Mouse (Mus musculus) CH12.LX (cell line): ENCODE measurements around the gene Zfp708. TPM values are rescaled to one million over a fixed set of nuclear protein-coding genes. Genes with fewer than 3 reads are reported as not detected.
A peak's percentile ranks its signal among the peaks of the same experiment; 100 is the strongest.

Source experiments
- DNase-seq: peaks from one replicate; pipeline ENCODE4 v3.0.0-alpha.2; 2013; ENCODE audit errors: extremely low read depth
- H3K27ac ChIP-seq: 2 replicates; pipeline ENCODE4 v1.5.1; 2012; ENCODE audit warnings: low read depth, mild to moderate bottlenecking, control low read depth, moderate library complexity; ENCODE audit not compliant: insufficient read depth
- H3K27me3 ChIP-seq: replicated peaks from 2 replicates; pipeline ENCODE3; 2012; ENCODE audit warnings: inconsistent platforms
- H3K36me3 ChIP-seq, 2 experiments: replicated peaks in 1 of 2; 2 replicates each; pipeline versions ENCODE3 to v1.6.1; 2012; ENCODE audit warnings: inconsistent platforms in 1 of 2, low read length in 1 of 2, mild to moderate bottlenecking in 1 of 2, mixed read lengths in 1 of 2, moderate library complexity in 1 of 2; ENCODE audit not compliant: control insufficient read depth in 1 of 2, insufficient read depth in 1 of 2
- H3K4me1 ChIP-seq, 2 experiments: 2 replicates each; pipeline ENCODE4 v1.6.1; 2012; ENCODE audit warnings: inconsistent platforms in 1 of 2, moderate library complexity in 1 of 2; ENCODE audit not compliant: insufficient read depth in 2 of 2, control insufficient read depth in 1 of 2
- H3K4me2 ChIP-seq: 2 replicates; pipeline ENCODE4 v1.6.1; 2012; ENCODE audit warnings: low read depth, mild to moderate bottlenecking, control low read depth; ENCODE audit not compliant: poor library complexity, insufficient read depth, severe bottlenecking
- H3K4me3 ChIP-seq, 3 experiments: fragments of 150-350 bp in 1 of 3; sonication (generic) in 1 of 3; replicated peaks in 1 of 3; 2 replicates each; pipeline versions ENCODE3 to v1.5.1; 2011 to 2012; ENCODE audit warnings: low read depth in 2 of 3, low read length in 2 of 3, mild to moderate bottlenecking in 2 of 3, moderate library complexity in 2 of 3, control low read depth in 1 of 3, improper control_type of control experiment in 1 of 3, inconsistent platforms in 1 of 3, mixed read lengths in 1 of 3; ENCODE audit not compliant: poor library complexity in 1 of 3
- H3K79me2 ChIP-seq: replicated peaks from 2 replicates; pipeline ENCODE4 v1.6.1; 2012; ENCODE audit warnings: mild to moderate bottlenecking, moderate library complexity; ENCODE audit not compliant: control insufficient read depth, poor library complexity, insufficient read depth, severe bottlenecking; ENCODE audit errors: extremely low read depth
- H3K9ac ChIP-seq: 2 replicates; pipeline ENCODE4 v1.6.1; 2012; ENCODE audit warnings: low read depth, mild to moderate bottlenecking, control low read depth, moderate library complexity; ENCODE audit not compliant: insufficient read depth
- H3K9me3 ChIP-seq: replicated peaks from 2 replicates; pipeline ENCODE3; 2012; ENCODE audit warnings: low read length, inconsistent platforms, mixed read lengths
- BHLHE40 ChIP-seq: IDR thresholded peaks from 2 replicates; pipeline ENCODE4 v1.6.1; 2011; ENCODE audit warnings: mild to moderate bottlenecking, low read depth, low read length, improper control_type of control experiment
- CHD1 ChIP-seq: IDR thresholded peaks from 2 replicates; pipeline ENCODE4 v1.6.1; 2012; ENCODE audit warnings: low read depth, low read length, improper control_type of control experiment, inconsistent platforms
- CTCF ChIP-seq, 2 experiments: IDR thresholded peaks in 1 of 2; conservative IDR thresholded peaks in 1 of 2; 2 replicates each; pipeline ENCODE4 v1.5.1; 2011 to 2012; ENCODE audit warnings: low read depth in 2 of 2, low read length in 2 of 2, improper control_type of control experiment in 1 of 2, inconsistent platforms in 1 of 2, mild to moderate bottlenecking in 1 of 2, moderate library complexity in 1 of 2
- E2F4 ChIP-seq: IDR thresholded peaks from 2 replicates; pipeline ENCODE4 v1.6.1; 2011; ENCODE audit warnings: low read depth, low read length, improper control_type of control experiment; ENCODE audit not compliant: insufficient replicate concordance
- ELF1 ChIP-seq: IDR thresholded peaks from 2 replicates; pipeline ENCODE4 v1.6.1; 2014; ENCODE audit warnings: low read depth, mild to moderate bottlenecking, inconsistent platforms, low read length, improper control_type of control experiment
- EP300 ChIP-seq: IDR thresholded peaks from 2 replicates; pipeline ENCODE4 v1.6.1; 2011; ENCODE audit warnings: low read length, improper control_type of control experiment
- ETS1 ChIP-seq: conservative IDR thresholded peaks from 2 replicates; pipeline ENCODE4 v1.6.1; 2012; ENCODE audit warnings: low read depth, mild to moderate bottlenecking, inconsistent platforms, low read length, improper control_type of control experiment, moderate library complexity
- GABPA ChIP-seq: IDR thresholded peaks from 2 replicates; pipeline ENCODE4 v1.6.1; 2012; ENCODE audit warnings: low read depth, low read length, improper control_type of control experiment, inconsistent platforms; ENCODE audit not compliant: insufficient replicate concordance
- HCFC1 ChIP-seq: IDR thresholded peaks from 2 replicates; pipeline ENCODE4 v1.6.1; 2012; ENCODE audit warnings: low read depth, mild to moderate bottlenecking, inconsistent platforms, low read length, improper control_type of control experiment
- IRF4 ChIP-seq: IDR thresholded peaks from 2 replicates; pipeline ENCODE4 v1.6.1; 2014; ENCODE audit warnings: low read depth, mild to moderate bottlenecking, inconsistent platforms, low read length, improper control_type of control experiment
- JUND ChIP-seq: conservative IDR thresholded peaks from 2 replicates; pipeline ENCODE4 v1.6.1; 2011; ENCODE audit warnings: low read depth, low read length, improper control_type of control experiment
- KAT2A ChIP-seq: IDR thresholded peaks from 2 replicates; pipeline ENCODE4 v1.6.1; 2012; ENCODE audit warnings: low read length, improper control_type of control experiment, inconsistent platforms; ENCODE audit not compliant: insufficient replicate concordance
- MAFK ChIP-seq: IDR thresholded peaks from 2 replicates; pipeline ENCODE4 v1.6.1; 2011; ENCODE audit warnings: low read length, improper control_type of control experiment; ENCODE audit not compliant: insufficient replicate concordance
- MAX ChIP-seq: IDR thresholded peaks from 2 replicates; pipeline ENCODE4 v1.6.1; 2011; ENCODE audit warnings: low read length, improper control_type of control experiment
- MAZ ChIP-seq: IDR thresholded peaks from 2 replicates; pipeline ENCODE4 v1.6.1; 2012; ENCODE audit warnings: low read depth, mild to moderate bottlenecking, inconsistent platforms, low read length, improper control_type of control experiment, moderate library complexity
- MEF2A ChIP-seq: IDR thresholded peaks from 2 replicates; pipeline ENCODE4 v1.6.1; 2014; ENCODE audit warnings: low read depth, mild to moderate bottlenecking, inconsistent platforms, low read length, improper control_type of control experiment, borderline replicate concordance
- MXI1 ChIP-seq: IDR thresholded peaks from 2 replicates; pipeline ENCODE4 v1.6.1; 2011; ENCODE audit warnings: mild to moderate bottlenecking, low read depth, low read length, improper control_type of control experiment
- MYC ChIP-seq: IDR thresholded peaks from 2 replicates; pipeline ENCODE4 v1.6.1; 2011; ENCODE audit warnings: low read depth, mild to moderate bottlenecking, improper control_type of control experiment, low read length
- NELFE ChIP-seq: IDR thresholded peaks from 2 replicates; pipeline ENCODE4 v1.6.1; 2011; ENCODE audit warnings: low read depth, low read length, improper control_type of control experiment
- NRF1 ChIP-seq: IDR thresholded peaks from 2 replicates; pipeline ENCODE4 v1.6.1; 2014; ENCODE audit warnings: low read depth, mild to moderate bottlenecking, inconsistent platforms, low read length, improper control_type of control experiment, moderate library complexity
- PAX5 ChIP-seq: IDR thresholded peaks from 2 replicates; pipeline ENCODE4 v1.6.1; 2012; ENCODE audit warnings: low read length, inconsistent platforms, mixed read lengths
- POLR2A ChIP-seq: IDR thresholded peaks from 2 replicates; pipeline ENCODE4 v1.6.1; 2011; ENCODE audit warnings: low read depth, mild to moderate bottlenecking, improper control_type of control experiment, low read length
- POLR2AphosphoS2 ChIP-seq: IDR thresholded peaks from 2 replicates; pipeline ENCODE4 v1.6.1; 2011; ENCODE audit warnings: low read depth, low read length, improper control_type of control experiment
- RAD21 ChIP-seq: IDR thresholded peaks from 2 replicates; pipeline ENCODE4 v1.6.1; 2011; ENCODE audit warnings: low read depth, mild to moderate bottlenecking, low read length, improper control_type of control experiment, moderate library complexity
- RCOR1 ChIP-seq: conservative IDR thresholded peaks from 2 replicates; pipeline ENCODE4 v1.6.1; 2012; ENCODE audit warnings: low read depth, mild to moderate bottlenecking, inconsistent platforms, low read length, improper control_type of control experiment
- SIN3A ChIP-seq: IDR thresholded peaks from 2 replicates; pipeline ENCODE4 v1.6.1; 2012; ENCODE audit warnings: low read length, improper control_type of control experiment, inconsistent platforms
- SMC3 ChIP-seq: IDR thresholded peaks from 2 replicates; pipeline ENCODE4 v1.6.1; 2011; ENCODE audit warnings: low read depth, low read length, improper control_type of control experiment
- TBP ChIP-seq: conservative IDR thresholded peaks from 2 replicates; pipeline ENCODE4 v1.6.1; 2011; ENCODE audit warnings: low read depth, low read length, improper control_type of control experiment
- TCF12 ChIP-seq: IDR thresholded peaks from 2 replicates; pipeline ENCODE4 v1.6.1; 2014; ENCODE audit warnings: low read depth, mild to moderate bottlenecking, inconsistent platforms, low read length, improper control_type of control experiment
- UBTF ChIP-seq: IDR thresholded peaks from 2 replicates; pipeline ENCODE4 v1.6.1; 2012; ENCODE audit warnings: low read depth, mild to moderate bottlenecking, inconsistent platforms, low read length, improper control_type of control experiment, moderate library complexity
- USF1 ChIP-seq: IDR thresholded peaks from 2 replicates; pipeline ENCODE4 v1.6.1; 2014; ENCODE audit warnings: low read depth, mild to moderate bottlenecking, inconsistent platforms, low read length, improper control_type of control experiment
- USF2 ChIP-seq: conservative IDR thresholded peaks from 2 replicates; pipeline ENCODE4 v1.6.1; 2011; ENCODE audit warnings: low read depth, low read length, improper control_type of control experiment
- ZC3H11A ChIP-seq: IDR thresholded peaks from 2 replicates; pipeline ENCODE4 v1.6.1; 2012; ENCODE audit warnings: low read depth, mild to moderate bottlenecking, inconsistent platforms, low read length, improper control_type of control experiment
- ZKSCAN1 ChIP-seq: IDR thresholded peaks from 2 replicates; pipeline ENCODE4 v1.6.1; 2012; ENCODE audit warnings: low read depth, inconsistent platforms, low read length, improper control_type of control experiment, borderline replicate concordance
- ZMIZ1 ChIP-seq: IDR thresholded peaks from 2 replicates; pipeline ENCODE4 v1.6.1; 2012; ENCODE audit warnings: low read depth, mild to moderate bottlenecking, inconsistent platforms, low read length, improper control_type of control experiment
- ZNF384 ChIP-seq: IDR thresholded peaks from 2 replicates; pipeline ENCODE4 v1.6.1; 2012; ENCODE audit warnings: low read depth, low read length, improper control_type of control experiment, inconsistent platforms
- dilution Hi-C: fragments of 300-500 bp; cut with MboI; formaldehyde crosslinking; loops from 2 replicates; pipeline ENCODE4 v1.14.3; 2020; ENCODE audit warnings: low sequenced_read_pairs; ENCODE audit not compliant: extremely low pct_unique_long_range_greater_than_20kb, extremely low pct_ligation_motif_present
- in situ Hi-C: fragments of 300-500 bp; cut with MboI; formaldehyde crosslinking; loops from 3 replicates; pipeline ENCODE4 v1.14.3; 2019; ENCODE audit warnings: low sequenced_read_pairs, low pct_ligation_motif_present, low pct_unique_long_range_greater_than_20kb, mixed read lengths
- polyA plus RNA-seq: library from polyadenylated mRNA; unstranded; fragments of >175 nt; gene quantifications from 2 replicates; pipeline ENCODE4 v1.2.1, GENCODE M21; 2012; ENCODE audit warnings: low read depth; ENCODE audit not compliant: insufficient read length
- total RNA-seq, 2 experiments: library from RNA; depleted of rRNA; stranded (reverse); fragments of 300-350 nt in 1 of 2; fragments of >200 nt in 1 of 2; gene quantifications; 2 replicates each; pipeline ENCODE4 v1.2.3; 2012 to 2014

Gene Zfp708
- total and polyA plus RNA-seq, 3 experiments: 0.81 to 4.2 (median 1.1) TPM

DNA sequence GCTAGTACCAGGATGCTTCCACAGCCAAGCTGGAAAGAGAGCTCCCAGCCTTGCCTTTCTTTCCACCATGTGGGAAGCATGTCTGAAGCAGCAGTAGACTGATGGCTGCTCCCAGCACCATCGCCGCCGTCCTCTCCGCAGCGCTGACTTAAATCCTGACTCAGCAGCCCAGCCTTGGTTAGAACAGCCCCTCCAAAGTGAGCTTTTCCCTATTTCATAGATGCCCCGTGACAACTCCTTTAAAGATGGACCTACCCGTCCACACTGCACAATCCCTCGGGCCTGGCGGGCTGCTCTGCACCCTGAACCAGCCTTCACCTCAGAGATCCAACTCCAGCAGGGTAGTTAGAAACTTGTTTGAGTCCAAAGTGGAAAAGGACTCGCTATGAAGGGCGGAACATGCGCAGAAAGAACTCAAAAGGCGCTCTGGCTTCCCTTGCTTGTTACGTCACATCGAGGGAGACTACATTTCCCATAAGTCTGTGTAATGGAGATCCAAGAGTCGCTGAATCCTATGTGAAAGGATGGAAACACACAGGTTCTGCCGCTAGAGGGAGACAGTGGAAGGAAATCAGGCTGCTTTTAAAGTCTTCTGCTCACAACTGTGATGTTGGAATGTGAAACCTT lies 10.5 kb upstream of the Zfp708 start, which contains the start of gene Gm28557:
TSS of gene Gm28557 (minus strand) at position 411 of the 627 bp plus-strand sequence.
- no peaks in the 10 kb centered on the region for H3K27me3 ChIP-seq
- peak; percentile 76 for TF ChIP-seq ELF1
- 0 out of 2 replicates have a peak, but pooled peaks have one; percentile 32 for TF ChIP-seq UBTF
- TF ChIP-seq GABPA: peak; percentile 69; the same call in 1 of the 2 replicates
- no peak for TF ChIP-seq PAX5
- TF ChIP-seq MXI1: peak; percentile 38; the same call in 1 of the 2 replicates
- no peak for TF ChIP-seq ZKSCAN1
- peak; percentile 32; the same call in 1 of the 2 replicates for TF ChIP-seq SMC3
- TF ChIP-seq MAFK: peak; percentile 83
- peak; percentile 87 for TF ChIP-seq POLR2A
- peak; percentile 57 for TF ChIP-seq RAD21
- TF ChIP-seq JUND: no peak; the same call in 1 of the 2 replicates
- TF ChIP-seq HCFC1: peak; percentile 97
- peak; percentile 25; the same call in 1 of the 2 replicates for TF ChIP-seq TBP
- peak; percentile 69; the same call in 1 of the 2 replicates for TF ChIP-seq E2F4
- TF ChIP-seq NRF1: peak; percentile 89
- peak; percentile 50; the same call in 1 of the 2 replicates for TF ChIP-seq POLR2AphosphoS2
- TF ChIP-seq ZC3H11A: no peak
- no peak for TF ChIP-seq MAZ
- TF ChIP-seq RCOR1: no peak
- no peak for TF ChIP-seq USF1
- TF ChIP-seq NELFE: peak; percentile 72
- peak; percentile 71; the same call in 1 of the 2 replicates for TF ChIP-seq MAX
- peak; percentile 69 for TF ChIP-seq MYC
- TF ChIP-seq ETS1: 0 out of 2 replicates have a peak, but pooled peaks have one; percentile 44
- TF ChIP-seq ZMIZ1: 0 out of 2 replicates have a peak, but pooled peaks have one; percentile 67
- TF ChIP-seq MEF2A: peak; percentile 66; the same call in 1 of the 2 replicates
- TF ChIP-seq ZNF384: no peak
- no peak for TF ChIP-seq CHD1
- no peak; the same call in 1 of the 2 replicates for TF ChIP-seq TCF12
- no peak for TF ChIP-seq EP300
- no peak for TF ChIP-seq USF2
- peak; percentile 68 for TF ChIP-seq IRF4
- peak; percentile 92; the same call in 1 of the 2 replicates for TF ChIP-seq KAT2A
- TF ChIP-seq CTCF (conservative IDR thresholded peaks at IDR 0.05 in 1 of 2, IDR thresholded peaks at IDR 0.05 in 1 of 2; ENCODE audit: low read depth in 2 of 2, low read length in 2 of 2): peak; percentile 79 to 88
- peak; percentile 56 for TF ChIP-seq SIN3A
- no peak for TF ChIP-seq BHLHE40
- in situ Hi-C loops: no loop called here
- peak within 1 kb of the TSS; percentile 66 to 91 (median 77) for H3K4me3 ChIP-seq
- peak; percentile 98 for DNase-seq
- peaks cover 5 to 22% of the 10 kb centered on the region in 2 experiments for H3K4me1 ChIP-seq
- no peaks in the 10 kb centered on the region for H3K9me3 ChIP-seq
- dilution Hi-C loops: no loop called here
- peak within 1 kb of the TSS; percentile 82 for H3K4me2 ChIP-seq
- H3K9ac ChIP-seq: peak within 1 kb of the TSS; percentile 73
- H3K36me3 ChIP-seq: peaks cover 9 to 13% of the 10 kb centered on the region in 2 experiments
- H3K27ac ChIP-seq: peak within 1 kb of the TSS; percentile 32; the same call in 1 of the 2 replicates
- 0 out of 2 replicates have a peak, but pooled peaks cover 4% of the 10 kb centered on the region for H3K79me2 ChIP-seq
